Mouse (Mus musculus) layer of hippocampus, adult 9-11 months (tissue): ENCODE measurements at regions not wholly inside any gene's neighbourhood (a gene's known extent, or its start where the extent isn't known, plus 50 kb on each side); places are given as distances from the start of the nearest gene placed in this dataset.
A peak's percentile ranks its signal among the peaks of the same experiment; 100 is the strongest.

Experiments
- DNase-seq: peaks from one replicate; pipeline ENCODE4 v3.0.0; 2022

DNA sequence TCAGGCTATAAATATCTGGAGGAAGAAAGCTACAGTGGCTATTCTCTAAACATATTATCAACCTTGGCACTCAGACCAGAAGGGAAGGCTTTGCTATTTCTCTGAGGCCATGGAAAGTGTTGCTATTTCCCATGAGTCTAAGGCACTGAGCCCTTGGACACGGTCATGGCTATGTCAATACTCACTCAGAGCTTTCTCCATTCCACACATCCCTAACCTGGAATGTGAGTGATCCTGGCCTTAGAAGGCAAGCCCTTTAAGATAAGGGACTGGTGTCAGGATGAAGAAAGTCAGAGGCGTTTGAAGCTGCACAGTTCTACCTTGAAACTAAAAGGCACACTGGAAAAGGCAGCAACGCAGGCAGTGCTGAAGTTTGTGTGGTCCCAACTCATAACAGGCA lies 478.3 kb downstream of the Rps29 start:
- no peak for DNase-seq

GRCm38 (mm10) chr12:68676096-68676775 lies 482.8 kb downstream of the Rps29 start:
- DNase-seq = no peak

- no peak for DNase-seq
Measured at GRCm38 (mm10) chr12:68672011-68672410, 487.0 kb downstream of the Rps29 start.

- DNase-seq = no peak
Measured at GRCm38 (mm10) chr12:68645901-68646585, 512.9 kb downstream of the Rps29 start.

GRCm38 (mm10) chr12:68643671-68644070 lies 515.3 kb downstream of the Rps29 start:
- no peak for DNase-seq

DNA sequence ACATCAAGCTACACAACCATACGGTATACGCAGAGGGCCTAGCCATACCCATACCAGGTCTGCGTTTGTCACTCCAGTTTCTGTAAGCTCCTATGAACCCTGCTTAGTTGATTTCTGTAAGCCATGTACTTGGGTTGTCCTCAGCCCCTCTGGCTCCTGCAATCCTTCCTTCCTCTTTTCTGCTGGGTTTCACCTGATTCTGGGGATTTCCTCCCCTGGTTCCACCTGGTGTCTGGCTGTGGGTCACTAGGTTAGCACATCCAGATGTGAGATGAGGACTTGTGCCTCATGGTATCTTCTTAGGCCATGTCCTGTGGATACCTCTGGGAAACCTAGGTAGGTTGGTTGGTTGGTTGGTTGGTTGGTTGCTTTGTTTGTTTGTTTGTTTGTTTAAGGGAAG lies 526.5 kb downstream of the Rps29 start:
- no peak for DNase-seq

- no peak for DNase-seq
Measured at GRCm38 (mm10) chr12:68618337-68618736, 540.6 kb downstream of the Rps29 start.

DNA sequence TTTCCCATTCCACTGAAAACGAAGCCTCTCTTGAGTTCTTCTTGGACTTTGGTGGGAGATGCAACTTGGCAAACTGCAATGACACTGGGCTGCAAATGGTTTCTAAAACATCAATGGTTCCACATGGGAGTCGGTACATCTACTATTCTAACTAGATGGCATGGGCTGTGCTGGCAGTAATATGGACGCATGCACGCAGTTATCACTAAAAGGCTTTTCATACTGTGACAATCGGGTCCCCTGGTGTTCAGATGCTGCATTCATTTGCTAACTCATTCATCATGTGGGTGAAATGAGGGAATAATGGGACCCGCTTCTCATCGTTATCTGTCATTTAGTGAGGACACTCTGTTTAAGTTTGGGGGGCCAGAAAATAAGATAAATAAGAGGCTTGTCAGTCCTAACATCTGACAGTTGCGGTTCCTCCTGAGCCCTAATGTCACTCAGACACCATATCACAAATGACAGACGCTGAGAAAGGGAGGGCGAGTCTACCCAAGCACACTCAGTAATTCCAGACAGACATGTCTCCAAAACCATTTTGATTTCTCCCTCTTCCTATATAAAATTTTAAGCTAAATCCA lies 553.5 kb downstream of the Rps29 start:
- DNase-seq = no peak

DNA sequence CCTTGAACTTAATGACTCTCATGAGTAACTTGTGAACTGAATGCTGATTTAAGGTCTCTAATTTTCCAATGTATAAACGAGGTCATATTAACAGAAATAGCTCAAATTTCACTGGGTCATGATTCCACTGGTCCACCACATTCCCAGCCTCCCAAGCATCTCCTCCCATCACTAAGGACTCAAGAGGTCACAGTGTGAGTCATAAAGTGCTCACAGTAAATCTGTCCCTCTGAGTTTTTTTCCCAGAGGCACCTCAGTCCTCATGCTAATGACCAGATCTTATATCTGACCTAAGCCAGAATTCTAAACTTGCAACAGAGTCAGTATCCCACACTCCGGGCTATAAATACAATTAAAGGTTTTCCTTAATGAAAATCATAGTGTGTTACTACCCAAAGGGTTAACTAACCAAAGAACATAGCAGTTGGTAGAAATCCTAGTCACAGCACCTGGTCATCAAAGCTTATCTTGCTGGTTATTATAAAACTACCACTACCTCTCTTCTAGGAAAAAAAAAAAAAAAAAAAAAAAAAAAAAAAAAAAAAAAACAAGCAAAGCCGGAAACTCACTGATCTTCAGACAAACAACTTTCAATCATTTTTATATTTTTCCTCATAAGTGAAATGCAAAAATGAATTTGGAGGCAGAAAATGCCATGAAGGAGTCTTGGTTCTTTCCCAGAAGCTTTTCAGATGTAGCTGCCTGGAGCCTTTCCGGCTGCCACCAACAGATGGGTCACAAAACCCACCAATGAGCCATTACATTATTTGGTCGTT lies 554.3 kb downstream of the Rps29 start:
- DNase-seq = no peak

DNA sequence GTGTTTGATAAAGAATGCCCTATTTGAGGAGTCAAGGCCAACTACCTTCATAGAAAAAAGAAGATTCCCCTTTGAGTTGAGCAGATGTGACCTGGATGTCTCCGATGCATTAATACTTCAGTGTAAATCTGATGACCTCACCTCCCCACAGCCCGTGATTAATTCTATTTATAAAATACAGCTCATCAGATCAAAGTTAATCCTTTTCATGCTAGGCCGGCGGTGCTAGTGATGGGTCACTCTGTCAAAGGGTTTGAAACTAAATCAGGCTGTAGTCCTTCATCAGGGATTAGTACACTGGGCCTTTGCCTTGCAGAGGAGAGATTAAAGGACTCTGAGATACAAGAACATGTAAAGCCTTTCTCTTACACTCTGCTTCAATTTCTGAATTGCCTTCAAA lies 556.3 kb downstream of the Rps29 start:
- DNase-seq = no peak

DNA sequence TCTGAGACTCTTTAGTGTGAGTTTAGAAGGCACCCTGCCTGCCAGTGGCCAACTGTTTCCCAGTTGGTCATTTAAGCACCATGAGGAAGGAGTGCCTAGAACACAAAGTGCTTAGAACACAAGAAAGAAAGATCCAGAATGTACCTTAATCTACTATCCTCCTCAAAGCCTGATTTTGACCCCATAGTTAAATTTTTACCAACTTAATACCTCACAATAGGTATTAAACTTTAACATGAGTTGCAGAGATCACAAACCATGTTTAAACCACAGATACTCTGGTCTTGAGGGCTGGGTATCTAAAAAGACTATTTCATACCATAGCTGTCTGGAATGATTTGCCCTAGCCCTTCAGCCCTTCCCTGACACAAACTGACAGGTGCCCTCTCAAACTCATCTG lies 557.6 kb downstream of the Rps29 start:
- DNase-seq = no peak

DNA sequence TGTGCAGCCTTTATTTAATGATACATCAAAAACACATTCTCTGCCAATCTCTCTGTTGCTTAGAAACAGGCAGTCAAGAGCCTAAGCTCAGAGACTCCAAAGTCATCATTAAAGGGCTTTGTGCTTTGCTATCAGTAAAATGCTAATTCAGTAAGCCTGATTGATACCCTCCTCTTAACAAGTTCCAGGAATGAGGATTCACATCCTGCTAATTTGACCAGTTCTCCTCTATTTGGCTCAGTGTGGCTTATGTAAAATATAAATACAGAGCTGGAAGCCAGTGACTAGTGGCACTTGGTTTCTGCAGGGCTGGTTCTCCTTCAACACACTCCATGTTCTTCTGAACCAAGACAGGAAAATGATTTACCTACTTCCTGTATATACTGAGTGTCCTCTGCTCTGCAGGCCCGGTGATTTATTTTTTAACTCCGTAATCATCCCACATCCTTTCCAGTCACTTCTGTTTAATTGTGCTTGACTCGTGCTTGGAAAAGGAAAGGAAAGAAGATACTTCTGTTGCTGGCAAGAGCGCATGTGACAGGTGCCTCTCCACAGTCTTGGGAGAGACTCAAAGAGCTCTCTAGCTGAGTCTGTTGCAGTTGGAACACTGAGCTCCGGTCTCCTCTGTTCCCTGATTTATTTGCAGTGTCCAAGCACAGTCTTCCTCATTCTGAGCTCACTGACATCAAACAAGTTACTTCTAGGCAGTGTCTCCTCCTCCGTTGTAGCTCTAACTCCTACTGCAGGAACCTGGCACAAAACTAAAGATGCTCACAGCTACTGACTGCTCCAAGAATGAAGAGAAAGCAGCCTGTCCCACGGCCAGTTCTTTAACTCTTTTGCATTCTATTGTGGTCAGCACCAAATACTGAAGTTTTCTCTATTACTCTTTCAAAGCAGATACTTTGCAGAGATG lies 559.0 kb downstream of the Rps29 start:
- peak; percentile 14 for DNase-seq

GRCm38 (mm10) chr12:68599016-68599616 lies 559.9 kb downstream of the Rps29 start:
- no peak for DNase-seq

DNA sequence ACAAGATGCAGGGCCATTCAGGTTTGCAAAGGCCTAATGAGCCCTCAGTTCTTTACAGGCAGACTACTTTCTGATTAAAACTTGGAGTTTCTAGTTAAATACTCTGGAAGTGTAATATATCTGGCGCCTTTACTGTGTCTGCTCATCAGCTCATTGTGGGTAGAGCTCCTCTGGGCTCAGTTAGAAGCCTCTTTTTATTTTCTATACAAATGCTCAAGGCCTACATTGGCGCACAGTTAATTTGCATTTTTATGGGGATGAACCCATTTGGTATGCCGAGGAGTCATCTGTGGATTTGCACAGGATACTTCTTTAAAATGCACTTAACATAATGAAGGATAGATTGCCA lies 573.5 kb downstream of the Rps29 start:
- no peak for DNase-seq

GRCm38 (mm10) chr12:68584786-68585523 lies 574.0 kb downstream of the Rps29 start:
- DNase-seq = no peak

- DNase-seq = no peak
Measured at GRCm38 (mm10) chr12:68579909-68580308, 579.1 kb downstream of the Rps29 start.

- DNase-seq = no peak
Measured at GRCm38 (mm10) chr12:68577453-68577852, 581.5 kb downstream of the Rps29 start.

- DNase-seq = no peak
Measured at GRCm38 (mm10) chr12:68576855-68577254, 582.1 kb downstream of the Rps29 start.

DNA sequence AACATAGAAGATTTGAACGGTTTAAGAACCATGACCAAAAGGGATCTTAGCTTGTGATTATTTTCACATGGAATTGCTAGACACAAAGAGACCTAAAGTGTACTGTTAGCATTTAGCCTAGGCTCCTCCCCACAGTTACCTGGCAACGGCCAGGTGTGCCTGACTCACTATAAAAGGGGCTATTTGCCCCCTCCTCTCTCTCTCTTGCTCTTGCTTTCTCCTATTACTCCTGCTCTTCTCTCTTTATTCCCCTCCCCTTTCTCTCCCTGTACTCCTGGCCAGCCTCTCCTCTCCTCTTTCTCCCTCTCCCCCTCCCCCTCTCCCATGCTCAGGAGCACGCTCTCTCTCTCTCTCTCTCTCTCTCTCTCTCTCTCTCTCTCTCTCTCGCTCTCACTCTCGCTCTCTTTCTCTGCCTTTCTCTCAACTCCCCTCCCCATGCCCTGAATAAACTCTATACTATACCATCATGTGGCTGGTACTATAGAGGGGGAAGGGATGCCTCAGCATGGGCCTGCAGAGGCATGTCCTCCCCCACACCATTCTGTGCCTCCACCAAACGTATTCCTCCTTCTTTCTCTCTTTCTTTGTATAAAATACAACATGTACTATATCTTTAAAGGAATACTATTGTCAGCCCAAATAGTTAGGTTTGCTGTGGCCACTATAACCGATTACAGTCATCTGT lies 603.9 kb downstream of the Rps29 start:
- DNase-seq = no peak

GRCm38 (mm10) chr12:68554292-68554691 lies 604.7 kb downstream of the Rps29 start:
- DNase-seq = no peak

GRCm38 (mm10) chr12:68541811-68542210 lies 617.2 kb downstream of the Rps29 start:
- no peak for DNase-seq
